Mouse (Mus musculus): ENCODE measurements around the gene Fam166b.
A peak's percentile ranks its signal among the peaks of the same experiment; 100 is the strongest.

The Fam166b gene

GRCm38 (mm10) chr4:43406162-43406971, 22.6 kb downstream of the Fam166b start:
- peak; percentile 76 for DNase-seq (ENCODE audit: low spot score)

- no peak for DNase-seq (ENCODE audit: low spot score)
Measured at GRCm38 (mm10) chr4:43404697-43405096, 24.2 kb downstream of the Fam166b start.

GRCm38 (mm10) chr4:43402212-43402611, 26.7 kb downstream of the Fam166b start:
- no peak for DNase-seq (ENCODE audit: low spot score)

- DNase-seq (ENCODE audit: low spot score): no peak
Measured at GRCm38 (mm10) chr4:43401486-43401885, 27.4 kb downstream of the Fam166b start.

- DNase-seq (ENCODE audit: low spot score): no peak
Measured at GRCm38 (mm10) chr4:43400976-43401375, 28.0 kb downstream of the Fam166b start.

GRCm38 (mm10) chr4:43399391-43400131, 29.4 kb downstream of the Fam166b start:
- DNase-seq (ENCODE audit: low spot score): no peak

- no peak for DNase-seq (ENCODE audit: low spot score)
Measured at GRCm38 (mm10) chr4:43398829-43399331, 30.1 kb downstream of the Fam166b start.

GRCm38 (mm10) chr4:43398014-43398413, 30.9 kb downstream of the Fam166b start:
- DNase-seq (ENCODE audit: low spot score): no peak

- DNase-seq (ENCODE audit: low spot score): no peak
Measured at GRCm38 (mm10) chr4:43396381-43396780, 32.6 kb downstream of the Fam166b start.

GRCm38 (mm10) chr4:43395836-43396235, 33.1 kb downstream of the Fam166b start:
- no peak for DNase-seq (ENCODE audit: low spot score)

GRCm38 (mm10) chr4:43395147-43395546, 33.8 kb downstream of the Fam166b start:
- no peak for DNase-seq (ENCODE audit: low spot score)

- DNase-seq (ENCODE audit: low spot score): peak; percentile 95
Measured at GRCm38 (mm10) chr4:43394345-43394891, 34.5 kb downstream of the Fam166b start.

GRCm38 (mm10) chr4:43391521-43392050, 37.3 kb downstream of the Fam166b start:
- DNase-seq (ENCODE audit: low spot score): no peak

- no peak for DNase-seq (ENCODE audit: low spot score)
Measured at GRCm38 (mm10) chr4:43389845-43390440, 39.0 kb downstream of the Fam166b start.

GRCm38 (mm10) chr4:43389390-43389789, 39.5 kb downstream of the Fam166b start:
- DNase-seq (ENCODE audit: low spot score): no peak

GRCm38 (mm10) chr4:43386932-43387331, 42.0 kb downstream of the Fam166b start:
- no peak for DNase-seq (ENCODE audit: low spot score)

GRCm38 (mm10) chr4:43384541-43384940, 44.4 kb downstream of the Fam166b start:
- no peak for DNase-seq (ENCODE audit: low spot score)

- DNase-seq (ENCODE audit: low spot score): peak; percentile 50
Measured at GRCm38 (mm10) chr4:43384083-43384460, 44.9 kb downstream of the Fam166b start.

GRCm38 (mm10) chr4:43383246-43384082, 45.5 kb downstream of the Fam166b start:
- DNase-seq (ENCODE audit: low spot score): peak; percentile 56

GRCm38 (mm10) chr4:43382155-43383020, 46.5 kb downstream of the Fam166b start:
- no peak for DNase-seq (ENCODE audit: low spot score)
